Mouse (Mus musculus): Measurements from ENCODE around the gene Art4.
A peak's percentile ranks its signal among the peaks of the same experiment; 100 is the strongest.

The Art4 gene

GRCm38 (mm10) chr6:136804705-136805408 lies 52.7 kb downstream of the Art4 start:
- peak overlapping the region; percentile 93 for H3K4me3 ChIP-seq (replicated peaks; ENCODE audit: low read length)

GRCm38 (mm10) chr6:136803739-136804633 lies 53.5 kb downstream of the Art4 start, which contains the start of gene Hist4h4:
TSS of gene Hist4h4 (minus strand) at chr6:136804415.
- TF ChIP-seq NANOG (IDR thresholded peaks at IDR 0.05; ENCODE audit: borderline replicate concordance, low read length) (peak; percentile 4; the same call in 1 of the 2 replicates), CTCF (conservative IDR thresholded peaks at IDR 0.05; ENCODE audit: low read length) (no peak)
- peaks cover 30% of the 10 kb centered on the region for H3K4me1 ChIP-seq (replicated peaks; ENCODE audit: low read depth, low read length)
- no peaks in the 10 kb centered on the region for H3K36me3 ChIP-seq (ENCODE audit: insufficient read depth, low read length)
- no peaks in the 10 kb centered on the region for H3K27me3 ChIP-seq (ENCODE audit: insufficient read depth, low read length)
- H3K4me3 ChIP-seq (replicated peaks; ENCODE audit: low read length) = peak within 1 kb of the TSS; percentile 93
- no peaks in the 10 kb centered on the region for H3K9me3 ChIP-seq (ENCODE audit: low read length)

More at GRCm38 (mm10) chr6:136804705-136805408, 52.7 kb downstream of the Art4 start:
- Histone ChIP-seq H3K4me1 (replicated peaks; ENCODE audit: low read depth, low read length) (peaks cover 34% of the 10 kb centered on the region), H3K36me3 (ENCODE audit: insufficient read depth, low read length) (peaks cover 5% of the 10 kb centered on the region; the same call in 1 of the 2 replicates), H3K9me3 (ENCODE audit: low read length) (no peaks in the 10 kb centered on the region), H3K27me3 (ENCODE audit: insufficient read depth, low read length) (no peaks in the 10 kb centered on the region)
- TF ChIP-seq CTCF (conservative IDR thresholded peaks at IDR 0.05; ENCODE audit: low read length) (no peak), NANOG (IDR thresholded peaks at IDR 0.05; ENCODE audit: borderline replicate concordance, low read length) (no peak), POU5F1 (IDR thresholded peaks at IDR 0.05; ENCODE audit: borderline replicate concordance, low read length) (no peak)

GRCm38 (mm10) chr6:136803093-136803738 lies 54.3 kb downstream of the Art4 start:
- Histone ChIP-seq H3K9me3 (ENCODE audit: low read length) (no peaks in the 10 kb centered on the region), H3K4me3 (replicated peaks; ENCODE audit: low read length) (peak overlapping the region; percentile 93), H3K36me3 (ENCODE audit: insufficient read depth, low read length) (no peaks in the 10 kb centered on the region), H3K27me3 (ENCODE audit: insufficient read depth, low read length) (no peaks in the 10 kb centered on the region), H3K4me1 (replicated peaks; ENCODE audit: low read depth, low read length) (peaks cover 30% of the 10 kb centered on the region)
- TF ChIP-seq NANOG (IDR thresholded peaks at IDR 0.05; ENCODE audit: borderline replicate concordance, low read length) = no peak
- no peak for TF ChIP-seq POU5F1 (IDR thresholded peaks at IDR 0.05; ENCODE audit: borderline replicate concordance, low read length)
- no peak for TF ChIP-seq CTCF (conservative IDR thresholded peaks at IDR 0.05; ENCODE audit: low read length)

GRCm38 (mm10) chr6:136801274-136801673 lies 56.3 kb downstream of the Art4 start:
- Histone ChIP-seq H3K9me3 (ENCODE audit: low read length) (no peaks in the 10 kb centered on the region), H3K4me3 (replicated peaks; ENCODE audit: low read length) (no peak overlapping the region), H3K36me3 (ENCODE audit: insufficient read depth, low read length) (no peaks in the 10 kb centered on the region), H3K27me3 (ENCODE audit: insufficient read depth, low read length) (no peaks in the 10 kb centered on the region), H3K4me1 (replicated peaks; ENCODE audit: low read depth, low read length) (peaks cover 17% of the 10 kb centered on the region)
- TF ChIP-seq POU5F1 (IDR thresholded peaks at IDR 0.05; ENCODE audit: borderline replicate concordance, low read length) = no peak
- no peak for TF ChIP-seq NANOG (IDR thresholded peaks at IDR 0.05; ENCODE audit: borderline replicate concordance, low read length)
- no peak for TF ChIP-seq CTCF (conservative IDR thresholded peaks at IDR 0.05; ENCODE audit: low read length)

GRCm38 (mm10) chr6:136800710-136801109 lies 56.8 kb downstream of the Art4 start:
- Histone ChIP-seq H3K36me3 (ENCODE audit: insufficient read depth, low read length) (no peaks in the 10 kb centered on the region), H3K27me3 (ENCODE audit: insufficient read depth, low read length) (no peaks in the 10 kb centered on the region), H3K9me3 (ENCODE audit: low read length) (no peaks in the 10 kb centered on the region), H3K4me3 (replicated peaks; ENCODE audit: low read length) (no peak overlapping the region), H3K4me1 (replicated peaks; ENCODE audit: low read depth, low read length) (peaks cover 18% of the 10 kb centered on the region)
- TF ChIP-seq CTCF (conservative IDR thresholded peaks at IDR 0.05; ENCODE audit: low read length) (no peak), NANOG (IDR thresholded peaks at IDR 0.05; ENCODE audit: borderline replicate concordance, low read length) (no peak), POU5F1 (IDR thresholded peaks at IDR 0.05; ENCODE audit: borderline replicate concordance, low read length) (no peak)

All from E14TG2a.4 (cell line).